Mouse (Mus musculus) hindlimb bud, embryonic 11.5 days (tissue): ENCODE measurements around the gene Zmynd19.
A peak's percentile ranks its signal among the peaks of the same experiment; 100 is the strongest.
"Not testable (repeated sequence)": the region's sequence is repeated elsewhere in the genome, so short reads cannot be mapped to it uniquely, and the experiment has no call there.

ENCODE experiments used
- DNase-seq: peaks from one replicate; pipeline ENCODE4 v3.0.0-alpha.2; 2012; ENCODE audit warnings: low read depth, low spot score; ENCODE audit errors: extremely low spot score

Zmynd19 gene

GRCm38 (mm10) chr2:24935057-24935796, 14.4 kb upstream of the Zmynd19 start, which contains the start of gene Arrdc1:
Arrdc1 (minus strand) TSS chr2:24935252.
- peak; percentile 89 for DNase-seq

GRCm38 (mm10) chr2:24942092-24942491, 7.5 kb upstream of the Zmynd19 start:
- no peak for DNase-seq

GRCm38 (mm10) chr2:24944304-24944703, 5.3 kb upstream of the Zmynd19 start:
- not testable (repeated sequence) for DNase-seq

- DNase-seq: no peak
These were observed 570 bp downstream of the Zmynd19 start for GRCm38 (mm10) chr2:24950189-24950535.

GRCm38 (mm10) chr2:24952537-24953055, 3.0 kb downstream of the Zmynd19 start:
- no peak for DNase-seq

- DNase-seq: no peak
These were observed 11.3 kb downstream of the Zmynd19 start for GRCm38 (mm10) chr2:24960910-24961309.

GRCm38 (mm10) chr2:24962304-24963000, 12.9 kb downstream of the Zmynd19 start, which contains the start of gene Dph7:
Dph7 (plus strand) TSS chr2:24962400.
- no peak for DNase-seq

- DNase-seq: no peak
These were observed 20.8 kb downstream of the Zmynd19 start for GRCm38 (mm10) chr2:24970386-24970785.

- DNase-seq: not testable (repeated sequence)
These were observed 24.9 kb downstream of the Zmynd19 start for GRCm38 (mm10) chr2:24974452-24974851.

- DNase-seq: peak; percentile 82
These were observed 25.5 kb downstream of the Zmynd19 start, which contains the start of gene Mrpl41 for GRCm38 (mm10) chr2:24974906-24975703. Mrpl41 (minus strand) TSS chr2:24975098.

GRCm38 (mm10) chr2:24975704-24976297, 26.2 kb downstream of the Zmynd19 start, which contains the start of gene Pnpla7:
Pnpla7 (plus strand) TSS chr2:24976033.
- no peak for DNase-seq

GRCm38 (mm10) chr2:24976960-24977359, 27.4 kb downstream of the Zmynd19 start:
- DNase-seq: no peak

- no peak for DNase-seq
These were observed 38.2 kb downstream of the Zmynd19 start for GRCm38 (mm10) chr2:24987762-24988161.

GRCm38 (mm10) chr2:24995332-24995731, 45.7 kb downstream of the Zmynd19 start:
- DNase-seq: no peak

GRCm38 (mm10) chr2:24996471-24996870, 46.9 kb downstream of the Zmynd19 start:
- DNase-seq: no peak

GRCm38 (mm10) chr2:25000544-25001235, 51.1 kb downstream of the Zmynd19 start:
- peak; percentile 3 for DNase-seq

GRCm38 (mm10) chr2:25003946-25004786, 54.6 kb downstream of the Zmynd19 start:
- DNase-seq: no peak

- DNase-seq: no peak
These were observed 57.2 kb downstream of the Zmynd19 start for GRCm38 (mm10) chr2:25006767-25007166.

- no peak for DNase-seq
These were observed 58.7 kb downstream of the Zmynd19 start for GRCm38 (mm10) chr2:25008250-25008649.
